Mouse (Mus musculus) heart, adult 11 months (tissue): ENCODE data around the gene Cntnap5b.

Source experiments
- DNase-seq: peaks from one replicate; pipeline ENCODE4 v3.0.0; 2022

Cntnap5b gene

GRCm38 (mm10) chr1:100180050-100180449 lies 407.5 kb downstream of the Cntnap5b start:
- no peak for DNase-seq

GRCm38 (mm10) chr1:100231980-100232608 lies 459.5 kb downstream of the Cntnap5b start:
- no peak for DNase-seq

- peak; percentile 72 for DNase-seq
Measured at GRCm38 (mm10) chr1:100251964-100252363, 479.4 kb downstream of the Cntnap5b start.

- DNase-seq: no peak
Measured at GRCm38 (mm10) chr1:100310687-100311086, 538.1 kb downstream of the Cntnap5b start.

- DNase-seq: no peak
Measured at GRCm38 (mm10) chr1:100331066-100331465, 558.5 kb downstream of the Cntnap5b start.

- DNase-seq: no peak
Measured at GRCm38 (mm10) chr1:100369415-100370113, 597.0 kb downstream of the Cntnap5b start.

- DNase-seq: no peak
Measured at GRCm38 (mm10) chr1:100386252-100386651, 613.7 kb downstream of the Cntnap5b start.

GRCm38 (mm10) chr1:100394034-100394433 lies 621.5 kb downstream of the Cntnap5b start:
- no peak for DNase-seq

- peak; percentile 91 for DNase-seq
Measured at GRCm38 (mm10) chr1:100416658-100417224, 644.2 kb downstream of the Cntnap5b start.

GRCm38 (mm10) chr1:100430038-100430774 lies 657.6 kb downstream of the Cntnap5b start:
- no peak for DNase-seq

- DNase-seq: peak; percentile 81
Measured at GRCm38 (mm10) chr1:100463877-100464276, 691.3 kb downstream of the Cntnap5b start.

- DNase-seq: no peak
Measured at GRCm38 (mm10) chr1:100465226-100465625, 692.7 kb downstream of the Cntnap5b start.

GRCm38 (mm10) chr1:100467595-100467994 lies 695.0 kb downstream of the Cntnap5b start:
- no peak for DNase-seq

- DNase-seq: no peak
Measured at GRCm38 (mm10) chr1:100509866-100510265, 737.3 kb downstream of the Cntnap5b start.
